11 mouse cellular contexts compared by ENCODE assay signal in the genomic region with DNA sequence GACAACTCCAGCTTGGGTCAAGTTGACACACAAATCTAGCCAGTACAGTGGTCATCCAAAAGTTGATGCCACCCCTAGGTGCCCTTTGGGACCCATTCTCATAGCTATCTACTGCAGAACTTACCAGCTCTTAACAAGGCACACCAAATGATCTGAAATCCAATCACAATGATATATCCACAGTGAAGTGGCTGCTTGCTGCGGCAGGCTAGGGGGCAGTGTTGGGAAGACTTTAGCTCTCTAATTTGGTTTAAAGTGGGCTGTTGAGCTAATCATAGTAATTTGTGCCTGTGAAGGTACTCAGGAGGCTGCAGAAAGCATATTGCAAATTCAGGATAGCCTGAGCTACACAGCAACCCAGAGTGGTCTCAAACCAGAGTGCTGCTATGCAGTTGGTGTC.
"Had no signal": no experiment of that assay in that cellular context is flagged by ENCODE, and none has a peak within 500 bp of the region (broad histone marks: within the 10 kb centered on the region; RNA-seq: fewer than 3 reads in every experiment).

No protein-coding gene starts in this region.

- ATAC-seq: inflammation-experienced regulatory T-cells, adult 6 months; midbrain, embryonic 13.5 days had no signal

- H3K4me3 ChIP-seq: kidney, embryonic 15.5 days; limb, embryonic 13.5 days; midbrain, embryonic 13.5 days; neural tube, embryonic 12.5 days; stomach, embryonic 15.5 days had no signal

- H3K27ac ChIP-seq: kidney, embryonic 15.5 days; limb, embryonic 13.5 days; midbrain, embryonic 13.5 days; neural tube, embryonic 12.5 days; stomach, embryonic 15.5 days had no signal

- H3K4me1 ChIP-seq: kidney, embryonic 15.5 days; limb, embryonic 13.5 days; midbrain, embryonic 13.5 days; neural tube, embryonic 12.5 days; stomach, embryonic 15.5 days had no signal

- H3K27me3 ChIP-seq: kidney, embryonic 15.5 days; limb, embryonic 13.5 days; midbrain, embryonic 13.5 days; neural tube, embryonic 12.5 days; stomach, embryonic 15.5 days had no signal

- H3K9me3 ChIP-seq: kidney, embryonic 15.5 days; limb, embryonic 13.5 days; midbrain, embryonic 13.5 days; neural tube, embryonic 12.5 days; stomach, embryonic 15.5 days had no signal

- DNase-seq: kidney, adult 18-20 months; kidney, postnatal 25 days; right cerebral cortex, postnatal 4 days; spleen, adult 18-20 months; thymus, postnatal 25 days had no signal

- H3K4me2 ChIP-seq: kidney, embryonic 15.5 days; limb, embryonic 13.5 days; midbrain, embryonic 13.5 days; neural tube, embryonic 12.5 days; stomach, embryonic 15.5 days had no signal

- H3K36me3 ChIP-seq: kidney, embryonic 15.5 days; limb, embryonic 13.5 days; midbrain, embryonic 13.5 days; neural tube, embryonic 12.5 days; stomach, embryonic 15.5 days had no signal

- H3K9ac ChIP-seq: kidney, embryonic 15.5 days; limb, embryonic 13.5 days; midbrain, embryonic 13.5 days; neural tube, embryonic 12.5 days; stomach, embryonic 15.5 days had no signal
